Mouse (Mus musculus): ENCODE data around the gene Ndufaf3.
A peak's percentile ranks its signal among the peaks of the same experiment; 100 is the strongest.
"Not testable (repeated sequence)": the region's sequence is repeated elsewhere in the genome, so short reads cannot be mapped to it uniquely, and the experiment has no call there.

Gene Ndufaf3

GRCm38 (mm10) chr9:108566815-108567776, at the start of gene Ndufaf3:
TSS of gene Ndufaf3 (minus strand) at chr9:108567434.
- peak; percentile 96 to 97 for DNase-seq (ENCODE audit: low spot score in 2 of 2)

DNA sequence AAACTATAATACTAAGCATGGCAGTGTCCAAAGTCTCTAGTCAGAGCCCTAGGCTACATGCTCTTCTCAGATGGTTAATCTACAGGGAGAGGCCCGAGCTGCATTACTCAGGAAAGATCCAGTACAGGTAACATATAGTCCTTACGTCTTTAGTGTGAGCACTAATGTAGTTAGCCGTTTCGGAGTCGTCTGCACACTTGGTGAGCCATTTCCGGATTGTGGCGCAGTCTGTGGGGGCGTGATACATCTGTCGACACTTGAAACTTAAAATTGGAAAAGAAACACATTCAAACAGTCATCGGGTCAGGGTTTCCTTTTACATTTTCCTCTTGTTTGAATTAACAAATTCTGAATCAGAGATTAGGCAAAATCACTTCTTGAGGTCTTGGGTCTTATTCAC, 44.3 kb upstream of the Ndufaf3 start:
- no peak for DNase-seq (ENCODE audit: low spot score in 2 of 2)

DNA sequence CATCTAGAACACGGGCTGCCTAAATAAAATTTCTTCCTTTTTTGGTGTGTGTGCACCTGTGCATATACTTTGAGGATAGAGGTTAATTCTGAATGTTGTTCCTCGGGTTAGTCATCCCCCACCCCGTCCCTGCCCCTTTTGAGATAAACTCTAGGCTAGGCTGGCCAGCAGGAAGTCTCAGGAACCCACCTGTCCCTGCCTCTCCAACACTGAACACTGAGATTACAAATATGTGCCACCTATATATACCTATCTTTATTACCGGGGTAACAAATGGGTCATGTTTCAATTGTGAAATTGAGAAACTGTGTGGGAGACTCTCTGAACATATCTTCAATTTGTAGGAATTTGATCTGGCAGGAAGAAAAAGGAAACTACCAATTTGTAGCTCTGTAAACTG, 41.7 kb upstream of the Ndufaf3 start:
- DNase-seq (ENCODE audit: low spot score in 2 of 2), result no peak

- not testable (repeated sequence) for DNase-seq (ENCODE audit: low spot score in 2 of 2)
These were observed 40.7 kb upstream of the Ndufaf3 start for GRCm38 (mm10) chr9:108607929-108608328.

GRCm38 (mm10) chr9:108601986-108602385, 34.8 kb upstream of the Ndufaf3 start:
- no peak for DNase-seq (ENCODE audit: low spot score in 2 of 2)

- no peak for DNase-seq (ENCODE audit: low spot score in 2 of 2)
These were observed 32.8 kb upstream of the Ndufaf3 start for GRCm38 (mm10) chr9:108600011-108600410.

DNA sequence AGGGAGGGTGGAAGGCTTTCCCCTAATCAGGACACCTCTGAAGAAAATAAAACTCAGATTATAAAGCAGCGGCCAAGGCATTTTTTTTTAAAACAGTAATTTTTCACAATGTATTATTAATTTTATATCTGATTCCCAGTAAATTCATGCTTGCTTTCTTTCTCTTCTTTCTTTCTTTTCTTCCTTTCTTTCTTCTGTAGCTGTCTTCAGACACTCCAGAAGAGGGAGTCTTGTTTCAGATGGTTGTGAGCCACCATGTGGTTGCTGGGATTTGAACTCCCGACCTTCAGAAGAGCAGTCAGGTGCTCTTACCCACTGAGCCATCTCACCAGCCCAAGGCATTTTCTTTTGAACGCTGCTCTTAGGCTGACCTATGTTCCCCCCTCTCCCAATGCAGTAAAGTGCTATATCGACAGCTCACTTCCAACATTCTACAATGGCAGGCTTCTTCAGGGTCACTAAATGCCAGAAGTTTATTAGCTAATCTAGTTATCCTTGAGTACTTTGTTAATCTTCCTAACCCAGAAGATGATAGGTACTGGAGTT, 31.9 kb upstream of the Ndufaf3 start:
- DNase-seq (ENCODE audit: low spot score in 2 of 2), result no peak

DNA sequence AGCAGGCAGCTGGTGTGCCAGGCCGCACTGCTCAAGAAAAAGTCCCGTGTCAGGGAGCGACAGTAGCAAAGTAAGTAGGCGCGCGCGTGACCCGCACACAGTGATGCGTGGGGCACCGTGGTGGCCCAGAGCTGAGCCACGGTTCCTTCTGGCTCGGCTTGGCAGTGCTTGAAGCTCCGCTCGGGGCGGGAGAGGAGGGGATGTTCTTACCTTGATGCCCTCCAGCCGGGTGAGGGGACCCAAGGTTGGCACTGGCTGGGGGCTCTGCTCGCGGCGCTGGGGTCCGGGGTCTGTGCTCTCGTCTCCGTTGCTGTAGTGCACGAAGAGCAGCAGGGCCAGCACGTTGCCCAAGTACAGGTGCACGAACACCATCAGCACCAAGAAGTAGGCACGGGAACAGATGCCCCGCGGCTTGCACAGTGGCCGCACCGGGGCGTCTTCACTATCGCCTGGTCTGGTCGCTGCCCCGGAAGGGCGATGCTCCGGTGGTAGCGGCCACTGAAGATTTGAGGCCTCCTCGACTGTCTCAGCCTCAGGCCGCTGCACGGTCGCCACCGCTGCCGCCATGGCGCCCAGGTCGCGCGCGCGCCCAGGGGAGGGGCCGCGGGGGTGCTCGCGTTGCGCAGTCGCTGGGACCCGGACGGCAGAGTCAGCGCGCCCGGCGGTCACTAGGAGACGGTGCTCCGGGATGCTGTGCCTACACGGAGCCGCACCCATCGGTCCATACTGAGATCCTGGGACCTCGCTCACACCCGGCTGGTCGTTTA, 29.9 kb upstream of the Ndufaf3 start, which contains the start of gene P4htm:
Gene P4htm (minus strand): TSS at position 670 of the 767 bp plus-strand sequence.
- peak; percentile 23 to 48 for DNase-seq (ENCODE audit: low spot score in 2 of 2)

- DNase-seq (ENCODE audit: low spot score in 2 of 2), result no peak
These were observed 27.1 kb upstream of the Ndufaf3 start for GRCm38 (mm10) chr9:108594354-108594753.

GRCm38 (mm10) chr9:108591462-108591861, 24.2 kb upstream of the Ndufaf3 start:
- no peak for DNase-seq (ENCODE audit: low spot score in 2 of 2)

- DNase-seq (ENCODE audit: low spot score in 2 of 2), result peak in 1 of 2 experiments; percentile 40
These were observed 22.0 kb upstream of the Ndufaf3 start for GRCm38 (mm10) chr9:108589229-108589628.

DNA sequence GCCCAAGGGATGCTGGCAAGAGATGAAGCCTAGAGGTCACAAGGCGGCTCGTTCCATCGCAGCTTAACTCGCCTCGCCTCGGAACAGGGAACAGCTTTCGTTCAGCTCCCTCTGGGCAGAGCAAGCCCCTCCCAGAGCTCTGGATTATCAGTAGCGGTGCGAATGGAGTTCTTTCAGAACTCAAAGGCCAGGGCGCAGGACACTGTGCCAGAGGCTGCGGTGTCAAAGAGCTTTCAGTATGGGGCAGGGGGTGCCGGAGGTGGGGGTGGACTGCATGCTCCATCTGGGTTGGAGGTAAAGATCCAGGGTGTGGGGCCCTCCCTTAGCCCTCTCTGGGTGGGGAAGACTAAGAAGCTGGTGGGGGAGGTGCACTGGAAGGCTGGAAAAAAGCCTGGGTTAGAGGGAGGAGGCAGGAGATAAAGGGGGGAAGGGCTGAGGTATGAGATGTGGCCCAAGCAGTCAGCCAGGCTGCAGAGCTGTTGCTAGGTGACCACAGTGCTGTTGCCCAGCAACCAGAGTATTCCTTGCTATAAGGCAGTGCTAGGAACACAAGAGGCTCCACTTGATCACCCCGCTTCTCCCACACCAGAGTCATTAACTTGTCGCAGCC, 20.4 kb upstream of the Ndufaf3 start:
- no peak for DNase-seq (ENCODE audit: low spot score in 2 of 2)

GRCm38 (mm10) chr9:108579344-108579690, 12.1 kb upstream of the Ndufaf3 start:
- DNase-seq (ENCODE audit: low spot score in 2 of 2), result no peak

GRCm38 (mm10) chr9:108578545-108579343, 11.5 kb upstream of the Ndufaf3 start, which contains the start of gene Wdr6:
TSS of gene Wdr6 (minus strand) at chr9:108578739.
- DNase-seq (ENCODE audit: low spot score in 2 of 2), result peak; percentile 87 to 93

- DNase-seq (ENCODE audit: low spot score in 2 of 2), result peak in 1 of 2 experiments; percentile 44
These were observed 10.8 kb upstream of the Ndufaf3 start for GRCm38 (mm10) chr9:108577934-108578544.

- DNase-seq (ENCODE audit: low spot score in 2 of 2), result no peak
These were observed 9.8 kb upstream of the Ndufaf3 start for GRCm38 (mm10) chr9:108577025-108577424.

GRCm38 (mm10) chr9:108575321-108576297, 8.4 kb upstream of the Ndufaf3 start:
- DNase-seq (ENCODE audit: low spot score in 2 of 2), result no peak

DNA sequence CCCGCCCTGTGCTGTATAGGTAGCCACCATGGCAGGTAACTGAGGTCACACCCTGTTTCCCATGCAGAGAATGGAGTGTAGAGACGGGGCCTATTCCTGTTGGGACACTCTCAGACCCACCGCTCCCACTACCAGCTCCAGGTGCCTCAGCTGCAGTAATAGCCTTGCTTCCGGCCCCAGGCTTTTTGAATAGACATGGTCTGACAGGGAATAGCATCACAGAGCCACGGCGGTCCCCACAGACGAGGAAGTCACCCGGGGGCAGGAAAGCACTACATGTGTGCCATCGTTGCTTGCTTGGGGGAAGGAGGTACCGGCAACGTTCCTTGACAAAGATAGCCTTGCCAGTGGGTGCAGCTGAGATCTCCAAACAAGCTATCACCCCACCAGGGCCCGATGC, 7.7 kb upstream of the Ndufaf3 start:
- no peak for DNase-seq (ENCODE audit: low spot score in 2 of 2)
